Mouse (Mus musculus): ENCODE results near the gene Dot1l.
A peak's percentile ranks its signal among the peaks of the same experiment; 100 is the strongest.
"Not testable (repeated sequence)": the region's sequence is repeated elsewhere in the genome, so short reads cannot be mapped to it uniquely, and the experiment has no call there.

Gene Dot1l

DNA sequence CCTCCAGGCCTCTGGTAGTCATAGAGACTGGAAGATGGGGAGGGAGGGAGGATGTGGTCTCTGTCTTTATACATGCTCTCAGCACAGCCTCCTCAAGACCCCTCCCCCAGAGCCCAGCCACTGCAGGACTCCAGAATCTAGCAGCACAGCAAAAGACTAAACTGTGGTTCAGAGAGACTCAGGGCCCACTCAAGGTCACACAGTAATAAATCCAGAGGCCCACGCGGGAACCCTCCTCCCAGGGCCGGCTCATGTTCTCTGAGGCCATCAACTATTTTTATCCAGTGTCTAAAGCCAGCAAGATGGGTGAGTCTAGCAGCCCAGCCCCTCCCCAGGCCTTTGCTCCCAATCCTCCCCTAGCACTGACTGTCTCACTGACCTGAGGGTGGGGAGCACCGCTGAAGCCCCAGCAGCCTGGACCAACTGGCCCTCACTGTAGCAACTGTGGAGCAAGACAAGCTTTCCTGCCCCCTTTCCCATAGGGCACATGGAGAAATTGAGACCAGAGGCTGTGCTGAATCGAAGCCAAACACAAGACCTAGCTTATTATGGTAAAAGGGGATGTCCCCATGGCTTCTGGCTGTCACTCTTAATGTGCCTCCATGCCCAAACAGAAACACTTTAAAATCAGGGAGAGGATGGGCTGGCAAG is 57.5 kb downstream of the Dot1l start:
- no peak for DNase-seq (ENCODE audit: low read depth, low spot score)

GRCm38 (mm10) chr10:80813366-80813765 is 58.4 kb downstream of the Dot1l start, which contains the start of gene Jsrp1:
Gene Jsrp1 (minus strand): TSS chr10:80813498.
- no peak for DNase-seq (ENCODE audit: low read depth, low spot score)

DNA sequence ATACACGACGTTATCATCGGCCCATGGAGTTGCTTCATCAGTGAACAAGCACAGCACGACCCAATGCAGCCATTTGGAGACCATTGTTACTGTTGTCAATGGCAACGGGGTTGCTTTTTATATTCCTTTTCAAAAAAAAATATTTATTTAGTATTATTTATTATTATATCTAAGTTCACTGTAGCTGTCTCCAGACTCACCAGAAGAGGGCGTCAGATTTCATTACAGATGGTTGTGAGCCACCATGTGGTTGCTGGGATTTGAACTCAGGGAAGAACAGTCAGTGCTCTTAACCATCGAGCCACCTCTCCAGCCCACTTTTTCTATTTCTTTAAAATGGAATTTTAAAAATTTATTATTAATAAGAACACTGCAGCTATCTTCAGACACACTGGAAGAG is 59.8 kb downstream of the Dot1l start:
- DNase-seq (ENCODE audit: low read depth, low spot score): no peak

GRCm38 (mm10) chr10:80816303-80816702 is 61.3 kb downstream of the Dot1l start:
- not testable (repeated sequence) for DNase-seq (ENCODE audit: low read depth, low spot score)

- DNase-seq (ENCODE audit: low read depth, low spot score): no peak
Measured at GRCm38 (mm10) chr10:80817164-80817563, 62.2 kb downstream of the Dot1l start.

- DNase-seq (ENCODE audit: low read depth, low spot score): not testable (repeated sequence)
Measured at GRCm38 (mm10) chr10:80817955-80818354, 62.9 kb downstream of the Dot1l start.

DNA sequence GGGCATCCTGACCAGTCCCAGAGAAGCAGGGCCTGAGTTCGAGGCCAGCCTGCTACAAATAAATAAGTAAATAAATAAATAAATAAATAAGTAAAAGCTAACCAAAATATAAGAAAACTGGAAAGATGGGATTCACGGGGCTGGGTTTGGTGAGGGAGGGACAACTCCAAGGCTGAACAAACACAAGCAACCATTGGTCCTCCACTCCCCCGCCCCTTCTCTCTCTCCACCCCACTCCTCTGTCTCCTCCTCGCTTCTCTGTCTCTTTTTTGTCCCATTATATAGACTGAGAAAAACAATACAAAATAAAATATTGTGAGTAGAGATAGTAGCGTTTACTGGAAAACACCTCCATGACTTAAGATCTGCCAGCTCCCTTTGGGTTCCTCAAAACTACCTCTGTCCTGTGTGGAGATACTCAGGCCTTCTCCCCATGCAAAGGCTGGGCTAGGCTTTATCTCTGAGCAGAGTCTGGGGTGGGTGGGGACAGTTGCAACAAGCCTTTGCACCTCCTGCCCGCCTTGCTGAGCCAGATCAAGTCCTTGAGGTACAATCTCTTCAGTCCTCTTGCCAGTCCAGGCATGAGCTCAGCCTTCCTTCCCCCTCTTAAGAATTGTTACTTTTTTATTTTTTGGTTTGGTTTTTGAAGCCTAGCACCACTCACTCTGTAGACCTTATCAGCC is 63.7 kb downstream of the Dot1l start:
- no peak for DNase-seq (ENCODE audit: low read depth, low spot score)

- no peak for DNase-seq (ENCODE audit: low read depth, low spot score)
Measured at GRCm38 (mm10) chr10:80819406-80819805, 64.4 kb downstream of the Dot1l start.

- no peak for DNase-seq (ENCODE audit: low read depth, low spot score)
Measured at GRCm38 (mm10) chr10:80821991-80822390, 67.0 kb downstream of the Dot1l start.

DNA sequence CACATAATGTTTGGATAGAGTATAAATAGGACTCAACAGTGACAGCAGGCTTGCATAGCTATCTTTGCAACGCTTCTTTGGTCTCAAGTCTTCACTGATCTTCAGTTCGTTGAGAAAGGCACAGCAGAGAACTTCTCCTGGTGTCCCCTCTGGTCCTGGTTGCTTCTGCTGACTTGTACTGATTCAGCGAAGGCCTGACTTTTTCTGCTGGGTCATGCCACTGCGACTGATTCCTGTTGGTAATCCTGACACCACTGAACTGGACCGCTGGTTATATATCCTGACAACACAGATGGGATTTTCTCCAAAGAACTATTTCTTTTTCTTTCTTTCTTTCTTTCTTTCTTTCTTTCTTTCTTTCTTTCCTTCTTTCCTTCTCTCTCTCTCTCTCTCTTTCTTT is 67.5 kb downstream of the Dot1l start:
- DNase-seq (ENCODE audit: low read depth, low spot score): no peak

- DNase-seq (ENCODE audit: low read depth, low spot score): no peak
Measured at GRCm38 (mm10) chr10:80823316-80823715, 68.3 kb downstream of the Dot1l start.

DNA sequence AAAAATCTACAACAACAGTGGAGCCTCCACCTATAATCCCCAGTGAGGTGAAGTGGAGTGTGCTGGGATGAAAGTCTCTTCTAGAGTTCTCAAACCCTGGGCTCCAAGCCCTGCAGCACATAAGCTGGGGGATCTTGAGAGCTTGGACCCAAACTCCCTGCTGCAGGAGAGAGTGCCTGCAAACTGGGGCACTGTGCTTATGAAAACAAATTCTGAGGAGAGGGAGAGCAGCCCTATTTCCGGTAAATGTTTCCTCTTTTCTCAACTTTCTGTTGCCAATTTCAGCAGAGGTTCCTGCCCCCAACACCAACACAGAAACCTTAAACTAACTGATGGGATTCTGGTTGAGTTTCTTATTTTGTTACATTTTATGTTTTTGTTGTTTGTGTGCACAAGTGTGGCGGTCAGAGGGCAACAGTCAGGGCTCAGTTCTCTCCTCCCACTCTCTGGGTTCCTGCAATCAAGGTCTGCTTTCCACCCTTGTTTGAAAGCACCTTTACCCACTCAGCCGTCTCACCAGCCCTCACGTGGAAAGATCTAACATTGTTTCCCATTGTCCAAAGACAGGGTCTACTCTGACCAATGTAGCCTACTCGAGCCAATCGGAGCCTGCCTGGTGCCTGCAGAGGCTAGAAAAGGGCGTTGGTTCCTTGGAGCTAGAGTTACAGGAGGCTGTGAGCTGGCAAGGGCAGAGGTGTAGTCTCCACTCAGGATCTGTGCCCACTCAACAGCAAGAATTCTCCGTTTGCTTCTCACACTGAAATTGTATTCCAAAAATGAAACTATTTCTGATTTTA is 69.0 kb downstream of the Dot1l start:
- DNase-seq (ENCODE audit: low read depth, low spot score): no peak

DNA sequence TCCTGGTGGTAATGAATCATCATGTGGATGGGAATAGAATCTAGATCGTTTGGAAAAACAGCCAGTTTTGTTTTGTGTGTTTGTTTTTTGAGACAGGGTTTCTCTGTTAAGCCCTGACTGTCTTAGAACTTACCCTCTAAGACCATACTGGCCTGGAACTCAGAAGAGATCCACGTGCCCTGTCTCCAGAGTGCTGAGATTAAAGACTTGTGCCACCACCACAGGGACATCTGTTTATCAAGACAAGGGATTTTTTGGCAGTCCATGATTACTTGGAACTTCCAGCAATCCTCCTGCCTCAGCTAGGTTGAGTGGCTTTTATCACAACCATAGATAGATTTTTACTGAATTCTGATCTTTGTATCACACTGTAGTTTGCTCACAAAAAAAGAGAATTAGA is 69.8 kb downstream of the Dot1l start:
- no peak for DNase-seq (ENCODE audit: low read depth, low spot score)

GRCm38 (mm10) chr10:80826151-80827062 is 71.4 kb downstream of the Dot1l start, which contains the start of gene Oaz1:
Gene Oaz1 (plus strand): TSS chr10:80826656.
- DNase-seq (ENCODE audit: low read depth, low spot score): peak; percentile 100

GRCm38 (mm10) chr10:80827063-80827869 is 72.3 kb downstream of the Dot1l start:
- no peak for DNase-seq (ENCODE audit: low read depth, low spot score)

DNA sequence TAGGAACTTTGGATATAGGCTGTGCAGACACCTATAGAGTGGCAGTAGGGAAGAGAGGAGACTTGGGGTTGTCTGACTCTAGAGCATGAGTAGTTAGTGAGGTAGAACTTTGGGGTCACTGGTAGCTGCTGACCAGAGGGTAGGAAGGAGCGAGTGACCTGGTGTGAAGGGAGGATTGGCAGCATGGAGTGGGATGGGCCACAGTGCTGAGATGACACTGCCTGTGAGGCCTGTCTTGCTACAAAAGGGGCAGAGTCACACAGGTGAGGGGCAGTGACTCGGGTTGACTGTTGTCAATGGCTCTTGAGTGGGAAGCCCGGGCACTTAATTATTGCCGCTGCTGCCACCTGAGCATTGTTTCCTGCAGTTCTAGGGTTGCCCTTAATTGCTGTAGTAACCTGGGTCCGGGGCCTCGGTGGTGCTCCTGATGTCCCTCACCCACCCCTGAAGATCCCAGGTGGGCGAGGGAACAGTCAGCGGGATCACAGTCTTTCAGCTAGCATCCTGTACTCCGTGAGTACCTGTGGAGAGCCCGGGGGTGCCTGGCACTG is 72.9 kb downstream of the Dot1l start:
- DNase-seq (ENCODE audit: low read depth, low spot score): no peak

DNA sequence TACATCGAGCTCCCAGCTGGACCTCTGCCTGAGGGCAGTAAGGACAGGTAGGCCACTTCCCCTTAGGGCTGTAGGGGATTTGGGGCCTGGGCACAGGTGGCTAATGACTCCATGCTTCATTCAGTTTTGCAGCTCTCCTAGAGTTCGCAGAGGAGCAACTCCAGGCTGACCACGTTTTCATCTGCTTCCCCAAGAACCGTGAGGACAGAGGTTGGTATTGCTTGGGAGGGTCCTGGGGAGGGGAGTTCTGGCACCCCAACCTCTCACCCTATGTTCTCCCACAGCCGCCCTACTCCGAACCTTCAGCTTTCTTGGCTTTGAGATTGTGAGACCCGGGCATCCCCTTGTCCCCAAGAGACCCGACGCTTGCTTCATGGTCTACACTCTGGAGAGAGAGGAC is 73.6 kb downstream of the Dot1l start:
- DNase-seq (ENCODE audit: low read depth, low spot score): not testable (repeated sequence)

- DNase-seq (ENCODE audit: low read depth, low spot score): no peak
Measured at GRCm38 (mm10) chr10:80829359-80830278, 74.6 kb downstream of the Dot1l start.

DNA sequence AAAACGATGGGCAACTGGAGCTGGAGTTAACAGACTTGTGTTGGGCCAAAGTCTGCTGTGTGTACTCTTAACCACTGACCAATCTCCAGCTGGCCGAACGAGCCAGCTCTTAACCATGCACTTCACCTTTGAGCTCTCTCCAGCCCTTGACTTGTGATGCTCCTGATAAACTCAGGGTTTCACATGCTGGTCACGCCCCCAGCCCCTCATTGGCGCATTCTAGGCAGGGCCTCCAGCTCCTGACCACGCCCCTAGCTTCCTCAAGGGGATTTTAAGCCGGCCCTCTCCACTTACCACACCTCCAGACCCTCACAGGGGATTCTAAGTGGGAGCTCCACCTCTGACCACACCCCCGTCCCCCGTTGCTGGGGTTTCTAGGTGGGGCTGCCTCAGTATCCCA is 76.1 kb downstream of the Dot1l start:
- DNase-seq (ENCODE audit: low read depth, low spot score): peak; percentile 72

Data from forelimb bud, embryonic 11.5 days (tissue).